Mouse (Mus musculus) thymus, adult 2 months (tissue): ENCODE measurements at regions not wholly inside any gene's neighbourhood (a gene's known extent, or its start where the extent isn't known, plus 50 kb on each side); places are given as distances from the start of the nearest gene placed in this dataset.

ENCODE experiments used
- CTCF ChIP-seq: fragments of 200-500 bp; IDR thresholded peaks from 2 replicates; pipeline ENCODE4 v1.5.1; 2012; ENCODE audit warnings: mild to moderate bottlenecking, control low read depth, low read length, moderate library complexity, borderline replicate concordance; ENCODE audit not compliant: control insufficient read depth, poor library complexity, insufficient read depth; ENCODE audit errors: extremely low read depth
- POLR2A ChIP-seq: fragments of 200-500 bp; IDR thresholded peaks from 2 replicates; pipeline ENCODE4 v1.6.1; 2012; ENCODE audit warnings: mild to moderate bottlenecking, low read length, control low read depth, moderate library complexity; ENCODE audit not compliant: control insufficient read depth, poor library complexity, insufficient read depth; ENCODE audit errors: extremely low read depth

DNA sequence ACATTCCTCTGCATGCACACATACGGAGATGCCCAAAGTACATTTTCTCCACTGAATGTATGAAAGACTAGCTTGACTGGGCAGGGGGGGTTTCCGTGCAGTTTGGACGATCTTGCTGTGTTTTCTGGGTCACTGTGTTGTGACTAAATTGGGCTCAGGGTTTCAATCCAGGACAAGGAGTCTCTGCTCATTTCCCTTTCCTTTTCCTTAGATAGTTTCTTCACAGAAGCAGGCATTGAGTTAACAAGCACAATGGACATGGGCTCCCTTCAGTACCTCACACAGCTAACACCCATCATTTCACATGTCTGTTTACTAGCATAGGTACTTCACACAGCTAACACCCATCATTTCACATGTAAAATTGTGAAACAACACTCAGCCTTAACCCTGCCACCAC, 73.2 kb upstream of the Ankrd28 start:
- TF ChIP-seq CTCF (no peak), POLR2A (no peak)
